Mouse (Mus musculus): ENCODE data around the gene Cyp4a32. TPM values are rescaled to one million over a fixed set of nuclear protein-coding genes. Genes with fewer than 3 reads are reported as not detected.
"Not testable (repeated sequence)": the region's sequence is repeated elsewhere in the genome, so short reads cannot be mapped to it uniquely, and the experiment has no call there.

Cyp4a32 gene
- polyA plus RNA-seq (2015; fragmentation: Nextera tagmentation; extraction: Ambion mirVana), result not detected in 2 replicates

- H3K9ac ChIP-seq; H3K27ac ChIP-seq (replicated peaks); ATAC-seq (ENCODE audit: extremely low read depth, insufficient number of reproducible peaks, low FRiP score, low TSS enrichment); H3K4me1 ChIP-seq; H3K4me2 ChIP-seq; H3K4me3 ChIP-seq; H3K36me3 ChIP-seq; H3K27me3 ChIP-seq (replicated peaks); H3K9me3 ChIP-seq: not testable (repeated sequence)
- WGBS, result 80% methylated on average over 8 of the region's 8 CpGs
Observed at GRCm38 (mm10) chr4:115600611-115601010, at the start of gene Cyp4a32. TSS of gene Cyp4a32 (plus strand) at chr4:115600969.

GRCm38 (mm10) chr4:115552726-115553125 is 48.0 kb upstream of the Cyp4a32 start:
- Histone ChIP-seq H3K36me3 (no peaks in the 10 kb centered on the region), H3K4me3 (no peak overlapping the region), H3K9me3 (peaks cover under 1% of the 10 kb centered on the region; the same call in 1 of the 2 replicates), H3K4me1 (no peaks in the 10 kb centered on the region), H3K27me3 (replicated peaks) (no peaks in the 10 kb centered on the region), H3K9ac (no peak overlapping the region), H3K4me2 (no peak overlapping the region), H3K27ac (replicated peaks) (no peak overlapping the region)
- ATAC-seq (ENCODE audit: extremely low read depth, insufficient number of reproducible peaks, low FRiP score, low TSS enrichment), result no peak
- WGBS, result 69% methylated on average over 3 of the region's 3 CpGs

GRCm38 (mm10) chr4:115555513-115555912 is 45.3 kb upstream of the Cyp4a32 start:
- Histone ChIP-seq H3K4me2 (no peak overlapping the region), H3K4me1 (no peaks in the 10 kb centered on the region), H3K9ac (no peak overlapping the region), H3K9me3 (no peaks in the 10 kb centered on the region), H3K4me3 (no peak overlapping the region), H3K27me3 (replicated peaks) (no peaks in the 10 kb centered on the region), H3K27ac (replicated peaks) (no peak overlapping the region), H3K36me3 (no peaks in the 10 kb centered on the region)
- ATAC-seq (ENCODE audit: extremely low read depth, insufficient number of reproducible peaks, low FRiP score, low TSS enrichment), result no peak
- 52% methylated on average over 2 of the region's 2 CpGs for WGBS

- H3K4me1 ChIP-seq, result no peaks in the 10 kb centered on the region
- no peaks in the 10 kb centered on the region for H3K36me3 ChIP-seq
- ATAC-seq (ENCODE audit: extremely low read depth, insufficient number of reproducible peaks, low FRiP score, low TSS enrichment), result no peak
- H3K9me3 ChIP-seq, result no peaks in the 10 kb centered on the region
- H3K4me2 ChIP-seq, result no peak overlapping the region
- H3K27me3 ChIP-seq (replicated peaks), result no peaks in the 10 kb centered on the region
- 63% methylated on average over 4 of the region's 4 CpGs for WGBS
- no peak overlapping the region for H3K4me3 ChIP-seq
- H3K9ac ChIP-seq, result no peak overlapping the region
- H3K27ac ChIP-seq (replicated peaks), result no peak overlapping the region
Observed at GRCm38 (mm10) chr4:115557861-115558561, 42.8 kb upstream of the Cyp4a32 start.

GRCm38 (mm10) chr4:115561236-115561635 is 39.5 kb upstream of the Cyp4a32 start:
- H3K4me3 ChIP-seq; H3K4me1 ChIP-seq; ATAC-seq (ENCODE audit: extremely low read depth, insufficient number of reproducible peaks, low FRiP score, low TSS enrichment); H3K9me3 ChIP-seq; H3K9ac ChIP-seq; H3K27me3 ChIP-seq (replicated peaks); H3K27ac ChIP-seq (replicated peaks); H3K4me2 ChIP-seq; H3K36me3 ChIP-seq: not testable (repeated sequence)
- WGBS, result 66% methylated on average over 5 of the region's 5 CpGs

- H3K27me3 ChIP-seq (replicated peaks), result no peaks in the 10 kb centered on the region
- no peak within 1 kb of the TSS for H3K27ac ChIP-seq (replicated peaks)
- ATAC-seq (ENCODE audit: extremely low read depth, insufficient number of reproducible peaks, low FRiP score, low TSS enrichment), result no peak
- WGBS, result 63% methylated on average over 3 of the region's 3 CpGs
- H3K4me3 ChIP-seq, result no peak within 1 kb of the TSS
- H3K4me1 ChIP-seq, result no peaks in the 10 kb centered on the region
- H3K9me3 ChIP-seq, result no peaks in the 10 kb centered on the region
- H3K9ac ChIP-seq, result no peak within 1 kb of the TSS
- H3K36me3 ChIP-seq, result no peaks in the 10 kb centered on the region
- H3K4me2 ChIP-seq, result no peak within 1 kb of the TSS
Observed at GRCm38 (mm10) chr4:115563401-115563800, 37.4 kb upstream of the Cyp4a32 start, which contains the start of gene Cyp4a31. TSS of gene Cyp4a31 (plus strand) at chr4:115563649.

GRCm38 (mm10) chr4:115564469-115565225 is 36.1 kb upstream of the Cyp4a32 start:
- H3K4me1 ChIP-seq; H3K4me2 ChIP-seq; H3K9me3 ChIP-seq; H3K27ac ChIP-seq (replicated peaks); H3K9ac ChIP-seq; H3K4me3 ChIP-seq; ATAC-seq (ENCODE audit: extremely low read depth, insufficient number of reproducible peaks, low FRiP score, low TSS enrichment); H3K36me3 ChIP-seq; H3K27me3 ChIP-seq (replicated peaks): not testable (repeated sequence)
- WGBS, result 53% methylated on average over 6 of the region's 6 CpGs

GRCm38 (mm10) chr4:115575255-115575654 is 25.5 kb upstream of the Cyp4a32 start:
- no peaks in the 10 kb centered on the region for H3K4me1 ChIP-seq
- no peak overlapping the region for H3K27ac ChIP-seq (replicated peaks)
- 62% methylated on average over 3 of the region's 3 CpGs for WGBS
- no peaks in the 10 kb centered on the region for H3K9me3 ChIP-seq
- H3K27me3 ChIP-seq (replicated peaks), result no peaks in the 10 kb centered on the region
- ATAC-seq (ENCODE audit: extremely low read depth, insufficient number of reproducible peaks, low FRiP score, low TSS enrichment), result no peak
- no peaks in the 10 kb centered on the region for H3K36me3 ChIP-seq
- no peak overlapping the region for H3K4me3 ChIP-seq
- H3K4me2 ChIP-seq, result no peak overlapping the region
- no peak overlapping the region for H3K9ac ChIP-seq

GRCm38 (mm10) chr4:115575776-115576175 is 25.0 kb upstream of the Cyp4a32 start:
- H3K9me3 ChIP-seq, result no peaks in the 10 kb centered on the region
- 67% methylated on average over 2 of the region's 2 CpGs for WGBS
- no peaks in the 10 kb centered on the region for H3K27me3 ChIP-seq (replicated peaks)
- no peak overlapping the region for H3K4me3 ChIP-seq
- no peaks in the 10 kb centered on the region for H3K36me3 ChIP-seq
- no peak overlapping the region for H3K27ac ChIP-seq (replicated peaks)
- H3K9ac ChIP-seq, result no peak overlapping the region
- H3K4me2 ChIP-seq, result no peak overlapping the region
- no peak for ATAC-seq (ENCODE audit: extremely low read depth, insufficient number of reproducible peaks, low FRiP score, low TSS enrichment)
- no peaks in the 10 kb centered on the region for H3K4me1 ChIP-seq

- no peak overlapping the region for H3K27ac ChIP-seq (replicated peaks)
- no peaks in the 10 kb centered on the region for H3K27me3 ChIP-seq (replicated peaks)
- no peaks in the 10 kb centered on the region for H3K9me3 ChIP-seq
- no peaks in the 10 kb centered on the region for H3K4me1 ChIP-seq
- no peak overlapping the region for H3K4me2 ChIP-seq
- no peak overlapping the region for H3K9ac ChIP-seq
- ATAC-seq (ENCODE audit: extremely low read depth, insufficient number of reproducible peaks, low FRiP score, low TSS enrichment), result no peak
- H3K4me3 ChIP-seq, result no peak overlapping the region
- no peaks in the 10 kb centered on the region for H3K36me3 ChIP-seq
Observed at GRCm38 (mm10) chr4:115583036-115583435, 17.7 kb upstream of the Cyp4a32 start.

GRCm38 (mm10) chr4:115596357-115596756 is 4.4 kb upstream of the Cyp4a32 start:
- H3K9me3 ChIP-seq, result no peaks in the 10 kb centered on the region
- 68% methylated on average over 1 of the region's 1 CpGs for WGBS
- H3K4me2 ChIP-seq, result no peak overlapping the region
- H3K9ac ChIP-seq, result no peak overlapping the region
- H3K27me3 ChIP-seq (replicated peaks), result no peaks in the 10 kb centered on the region
- no peaks in the 10 kb centered on the region for H3K4me1 ChIP-seq
- H3K4me3 ChIP-seq, result no peak overlapping the region
- no peaks in the 10 kb centered on the region for H3K36me3 ChIP-seq
- ATAC-seq (ENCODE audit: extremely low read depth, insufficient number of reproducible peaks, low FRiP score, low TSS enrichment), result no peak
- H3K27ac ChIP-seq (replicated peaks), result no peak overlapping the region

Data from heart, embryonic 13.5 days (tissue).